Mouse (Mus musculus) CH12F3 (cell line): Measurements from ENCODE around the gene Zfyve26.
"Not testable (repeated sequence)": the region's sequence is repeated elsewhere in the genome, so short reads cannot be mapped to it uniquely, and the experiment has no call there.

Source experiments
- in situ Hi-C: fragments of 300-500 bp; cut with MboI; formaldehyde crosslinking; loops from 2 replicates; pipeline ENCODE4 v1.14.3; 2020; ENCODE audit warnings: low sequenced_read_pairs

The Zfyve26 gene

GRCm38 (mm10) chr12:79272604-79273003 is 23.5 kb downstream of the Zfyve26 start:
- in situ Hi-C loops, result no loop called here

DNA sequence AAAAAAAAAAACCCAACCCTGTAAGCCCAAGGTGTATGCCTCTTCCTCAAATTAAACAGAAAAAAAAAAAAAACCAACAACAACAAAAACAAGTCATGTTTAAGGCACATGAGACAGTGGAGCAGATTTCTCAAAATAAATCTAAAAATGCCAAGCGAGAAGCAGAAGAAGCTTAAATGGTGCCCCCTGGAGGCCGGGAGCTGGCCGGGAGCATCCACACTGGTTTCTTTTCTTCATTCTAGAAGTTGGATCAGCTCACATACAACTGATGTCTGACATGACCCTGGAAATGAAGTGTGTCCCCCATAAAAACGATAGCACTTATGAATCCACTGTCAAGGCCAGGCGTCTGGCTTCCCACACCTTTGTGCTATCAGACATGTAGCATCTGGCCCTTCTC is 35.1 kb downstream of the Zfyve26 start:
- in situ Hi-C loops, result no loop called here

DNA sequence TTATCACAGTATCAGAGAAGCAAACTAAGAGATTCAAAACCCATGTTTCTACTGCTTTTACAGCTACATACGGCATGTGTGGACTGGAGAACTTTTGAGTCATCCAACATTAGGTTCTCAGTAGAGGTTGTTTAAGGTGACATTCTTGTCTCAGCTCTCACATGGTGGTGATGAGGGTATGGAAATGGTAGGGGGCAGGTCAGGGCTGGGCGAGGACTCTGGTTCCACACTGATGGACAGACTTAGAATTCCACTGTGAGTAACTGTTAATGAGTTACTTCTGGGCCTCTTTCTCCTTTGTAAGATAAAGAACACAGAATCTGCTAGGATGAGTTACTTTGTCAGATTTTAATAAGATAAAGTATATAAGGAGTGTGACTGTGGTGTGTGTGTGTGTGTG is 36.0 kb downstream of the Zfyve26 start:
- in situ Hi-C loops, result no loop called here

- in situ Hi-C loops, result no loop called here
These were observed 41.1 kb downstream of the Zfyve26 start for GRCm38 (mm10) chr12:79254975-79255374.

GRCm38 (mm10) chr12:79253294-79254053 is 42.6 kb downstream of the Zfyve26 start:
- in situ Hi-C loops, result no loop called here

GRCm38 (mm10) chr12:79248110-79248509 is 48.0 kb downstream of the Zfyve26 start:
- in situ Hi-C loops, result no loop called here

DNA sequence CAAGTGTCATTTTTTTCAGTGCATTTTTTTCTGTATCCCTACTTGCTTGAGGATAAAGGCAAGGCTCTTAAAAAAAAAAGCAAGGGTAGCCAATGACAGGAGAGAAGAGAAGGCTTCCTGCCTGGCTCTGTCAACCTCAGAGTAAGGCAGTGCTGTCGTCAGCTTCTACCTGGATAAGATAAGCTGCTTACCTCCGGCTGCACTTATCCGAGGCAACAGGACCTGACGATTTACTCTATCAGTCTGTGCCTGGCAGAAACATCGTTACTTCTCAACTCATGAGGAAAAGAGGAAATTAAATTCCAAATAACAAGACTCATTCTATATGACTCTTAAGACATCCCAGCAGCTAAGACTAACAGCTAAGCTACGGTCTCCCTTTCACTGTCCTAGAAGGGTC is 53.2 kb downstream of the Zfyve26 start:
- in situ Hi-C loops, result no loop called here

- in situ Hi-C loops, result no loop called here
These were observed 54.1 kb downstream of the Zfyve26 start for GRCm38 (mm10) chr12:79241985-79242384.

- in situ Hi-C loops, result no loop called here
These were observed 60.5 kb downstream of the Zfyve26 start for GRCm38 (mm10) chr12:79235485-79236080.

- in situ Hi-C loops, result no loop called here
These were observed 78.6 kb downstream of the Zfyve26 start for GRCm38 (mm10) chr12:79217511-79217910.

GRCm38 (mm10) chr12:79211447-79211846 is 84.7 kb downstream of the Zfyve26 start:
- in situ Hi-C loops, result no loop called here

GRCm38 (mm10) chr12:79208703-79209464 is 87.2 kb downstream of the Zfyve26 start, which contains the start of gene Rdh12:
Rdh12 (plus strand) TSS chr12:79208914.
- in situ Hi-C loops, result no loop called here

GRCm38 (mm10) chr12:79201882-79202281 is 94.2 kb downstream of the Zfyve26 start:
- in situ Hi-C loops, result no loop called here

- in situ Hi-C loops, result no loop called here
These were observed 99.0 kb downstream of the Zfyve26 start for GRCm38 (mm10) chr12:79197105-79197504.

DNA sequence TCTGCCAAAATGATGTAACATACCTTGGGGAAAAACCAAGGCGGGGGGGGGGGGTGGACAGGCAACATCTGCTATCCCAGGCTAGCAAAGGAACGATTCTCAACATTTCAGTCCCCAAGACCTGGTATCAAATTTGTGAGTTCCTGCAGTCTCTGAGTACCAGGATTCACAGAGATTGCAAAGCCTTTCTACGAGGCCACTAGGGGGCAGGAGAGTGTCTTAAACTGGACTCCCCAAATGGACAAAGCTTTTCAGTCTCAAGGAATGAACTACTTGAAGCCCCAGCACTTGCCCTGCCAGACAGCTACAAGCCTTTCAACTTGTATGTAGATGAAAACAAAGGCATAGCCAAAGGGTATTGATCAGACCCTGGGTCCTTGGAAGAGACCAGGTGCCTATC is 102.7 kb downstream of the Zfyve26 start:
- in situ Hi-C loops, result no loop called here

DNA sequence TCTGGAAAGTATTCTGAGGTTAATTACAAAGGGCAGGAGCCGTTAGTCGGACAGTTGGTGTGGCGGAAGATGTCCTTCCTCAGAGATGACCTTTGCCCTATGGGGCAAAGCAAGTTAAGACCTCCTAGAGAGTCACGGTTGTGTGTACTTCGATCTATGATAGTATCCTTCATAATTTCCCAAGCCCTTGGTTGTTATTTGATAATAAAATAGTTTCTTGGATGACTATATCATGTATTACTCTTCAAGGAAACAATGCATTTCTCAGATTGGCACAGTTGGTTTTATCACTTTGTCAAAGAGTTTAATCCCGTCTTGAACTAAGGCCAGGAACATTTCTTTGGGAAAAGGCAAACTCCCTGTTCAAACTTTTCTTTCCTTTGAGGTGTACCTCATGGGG is 103.9 kb downstream of the Zfyve26 start, which contains the start of gene Rdh11:
Gene Rdh11 (minus strand): TSS at position 101 of the 400 bp plus-strand sequence.
- in situ Hi-C loops, result no loop called here

DNA sequence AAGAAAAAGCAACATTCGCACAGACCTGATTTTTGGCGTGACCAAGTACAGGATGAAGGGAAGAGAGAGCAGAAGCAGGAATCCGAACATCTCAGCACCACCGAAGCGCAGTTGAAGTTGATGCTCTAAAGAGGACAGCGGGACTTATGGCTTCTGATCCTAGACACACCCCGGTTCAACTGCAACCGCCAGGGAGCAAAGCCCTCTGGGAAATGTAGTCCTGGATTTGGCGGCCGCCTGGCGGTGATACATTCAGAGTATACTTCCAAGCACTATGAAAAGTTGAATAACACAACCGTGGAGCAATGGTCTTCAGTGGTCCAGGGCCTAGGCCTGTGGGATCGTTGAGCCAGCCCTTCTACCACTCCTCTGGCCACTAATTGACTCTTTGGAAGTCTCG is 104.4 kb downstream of the Zfyve26 start:
- in situ Hi-C loops, result no loop called here

- in situ Hi-C loops, result no loop called here
These were observed 105.0 kb downstream of the Zfyve26 start for GRCm38 (mm10) chr12:79190931-79191673.

DNA sequence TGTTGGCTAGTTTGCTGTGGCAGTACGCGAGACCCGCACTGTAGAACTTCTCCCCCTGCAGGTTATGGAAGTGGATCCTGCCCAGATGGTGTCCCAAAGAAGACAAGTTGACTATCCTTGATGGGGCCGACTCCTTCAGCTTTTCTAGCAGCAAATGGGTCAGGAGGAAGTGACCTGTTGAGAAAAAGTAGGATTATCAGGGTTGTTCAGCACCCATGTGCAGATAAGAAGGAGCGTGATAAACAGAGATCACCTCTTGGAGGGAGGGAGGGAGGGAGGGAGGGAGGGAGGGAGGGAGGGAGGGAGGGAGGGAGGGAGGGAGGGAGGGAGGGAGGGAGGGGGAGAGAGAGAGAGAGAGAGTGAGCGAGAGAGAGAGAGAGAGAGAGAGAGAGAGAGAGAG is 110.9 kb downstream of the Zfyve26 start:
- in situ Hi-C loops, result not testable (repeated sequence)
